Mouse (Mus musculus) heart, embryonic 11.5 days (tissue): ENCODE measurements around the gene Med18. TPM values are rescaled to one million over a fixed set of nuclear protein-coding genes. Genes with fewer than 3 reads are reported as not detected.
A peak's percentile ranks its signal among the peaks of the same experiment; 100 is the strongest.

ENCODE experiments used
- ATAC-seq: fragments of 200-750 bp; cut with Nextera tagmentation; replicated peaks from 2 replicates; pipeline ENCODE4 v1.8.0; 2017; ENCODE audit warnings: moderate library complexity; ENCODE audit not compliant: insufficient number of reproducible peaks, low FRiP score, low TSS enrichment
- H3K27ac ChIP-seq: fragments of 300-500 bp; sonication (generic); 2 replicates; pipeline ENCODE4 v1.5.1; 2014; ENCODE audit warnings: mild to moderate bottlenecking, low read depth, low read length
- H3K27me3 ChIP-seq: fragments of 300-500 bp; sonication (generic); 2 replicates; pipeline ENCODE4 v1.6.1; 2014; ENCODE audit warnings: mild to moderate bottlenecking, low read length, mixed read lengths; ENCODE audit not compliant: control insufficient read depth, insufficient read depth
- H3K36me3 ChIP-seq: fragments of 300-500 bp; sonication (generic); 2 replicates; pipeline ENCODE4 v1.6.1; 2014; ENCODE audit warnings: mild to moderate bottlenecking, low read length, moderate library complexity, mixed read lengths; ENCODE audit not compliant: control insufficient read depth, insufficient read depth
- H3K4me1 ChIP-seq: fragments of 300-500 bp; sonication (generic); 2 replicates; pipeline ENCODE4 v1.6.1; 2014; ENCODE audit warnings: low read length; ENCODE audit not compliant: control insufficient read depth, insufficient read depth
- H3K4me2 ChIP-seq: fragments of 300-500 bp; sonication (generic); 2 replicates; pipeline ENCODE4 v1.6.1; 2014; ENCODE audit warnings: mild to moderate bottlenecking, moderate library complexity
- H3K4me3 ChIP-seq: fragments of 300-500 bp; sonication (generic); 2 replicates; pipeline ENCODE4 v1.5.1; 2014; ENCODE audit warnings: low read depth, low read length
- H3K9ac ChIP-seq: fragments of 300-500 bp; sonication (generic); 2 replicates; pipeline ENCODE4 v1.6.1; 2014; ENCODE audit warnings: mild to moderate bottlenecking, low read depth, low read length, moderate library complexity
- H3K9me3 ChIP-seq: fragments of 300-500 bp; sonication (generic); replicated peaks from 2 replicates; pipeline ENCODE4 v1.6.1; 2016; ENCODE audit warnings: low read length; ENCODE audit not compliant: control insufficient read depth
- WGBS: fragments of 180-500 bp; shearing (Covaris S2); extraction: QIAGEN DNeasy Blood & Tissue Kit; methylation state at CpG from one replicate; pipeline ENCODE4 v1.1.7; 2014; ENCODE audit not compliant: insufficient replicate concordance; 5-methylcytosine and 5-hydroxymethylcytosine counted together
- polyA plus RNA-seq: library from polyadenylated mRNA; unstranded; fragments of >200 nt; fragmentation: Nextera tagmentation; extraction: Ambion mirVana; gene quantifications from 2 replicates; pipeline ENCODE4 v1.2.1, GENCODE M21; 2014

The Med18 gene
- polyA plus RNA-seq, 1 experiment from 2014 or later = 17.4 TPM

GRCm38 (mm10) chr4:132503344-132503743 is 39.6 kb upstream of the Med18 start:
- Histone ChIP-seq H3K27me3 (no peaks in the 10 kb centered on the region), H3K4me3 (no peak overlapping the region), H3K9me3 (no peaks in the 10 kb centered on the region), H3K4me2 (no peak overlapping the region), H3K9ac (no peak overlapping the region), H3K27ac (no peak overlapping the region), H3K4me1 (peaks cover 10% of the 10 kb centered on the region), H3K36me3 (peaks cover 8% of the 10 kb centered on the region; the same call in 1 of the 2 replicates)
- 72% methylated on average over 11 of the region's 11 CpGs for WGBS
- ATAC-seq = no peak

- ATAC-seq = no peak
- peaks cover 8% of the 10 kb centered on the region for H3K4me1 ChIP-seq
- 90% methylated on average over 6 of the region's 6 CpGs for WGBS
- no peak overlapping the region for H3K4me3 ChIP-seq
- H3K9me3 ChIP-seq = no peaks in the 10 kb centered on the region
- H3K27me3 ChIP-seq = no peaks in the 10 kb centered on the region
- H3K27ac ChIP-seq = no peak overlapping the region
- H3K9ac ChIP-seq = no peak overlapping the region
- H3K36me3 ChIP-seq = peaks cover 8% of the 10 kb centered on the region
- no peak overlapping the region for H3K4me2 ChIP-seq
Observed at GRCm38 (mm10) chr4:132501639-132502038, 37.9 kb upstream of the Med18 start.

- Histone ChIP-seq H3K9me3 (no peaks in the 10 kb centered on the region), H3K4me2 (no peak overlapping the region), H3K27me3 (no peaks in the 10 kb centered on the region), H3K4me1 (no peaks in the 10 kb centered on the region), H3K36me3 (peaks cover 10% of the 10 kb centered on the region), H3K4me3 (no peak overlapping the region), H3K9ac (no peak overlapping the region), H3K27ac (no peak overlapping the region)
- ATAC-seq = no peak
- 82% methylated on average over 20 of the region's 20 CpGs for WGBS
Observed at GRCm38 (mm10) chr4:132494271-132494918, 30.7 kb upstream of the Med18 start.

- H3K27me3 ChIP-seq = no peaks in the 10 kb centered on the region
- no peak overlapping the region for H3K27ac ChIP-seq
- H3K4me3 ChIP-seq = no peak overlapping the region
- WGBS = 69% methylated on average over 10 of the region's 10 CpGs
- 0 out of 2 replicates have a peak overlapping the region, but pooled peaks have one; percentile 10 for H3K9ac ChIP-seq
- H3K4me1 ChIP-seq = no peaks in the 10 kb centered on the region
- H3K9me3 ChIP-seq = no peaks in the 10 kb centered on the region
- no peak for ATAC-seq
- peaks cover 2% of the 10 kb centered on the region; the same call in 1 of the 2 replicates for H3K36me3 ChIP-seq
- no peak overlapping the region for H3K4me2 ChIP-seq
Observed at GRCm38 (mm10) chr4:132492178-132493060, 28.7 kb upstream of the Med18 start.

- peaks cover 2% of the 10 kb centered on the region; the same call in 1 of the 2 replicates for H3K36me3 ChIP-seq
- H3K4me3 ChIP-seq = no peak overlapping the region
- no peak overlapping the region for H3K9ac ChIP-seq
- H3K27ac ChIP-seq = no peak overlapping the region
- H3K4me1 ChIP-seq = no peaks in the 10 kb centered on the region
- H3K4me2 ChIP-seq = no peak overlapping the region
- WGBS = 73% methylated on average over 6 of the region's 6 CpGs
- no peaks in the 10 kb centered on the region for H3K9me3 ChIP-seq
- ATAC-seq = no peak
- no peaks in the 10 kb centered on the region for H3K27me3 ChIP-seq
Observed at GRCm38 (mm10) chr4:132491748-132492147, 28.0 kb upstream of the Med18 start.

- Histone ChIP-seq H3K4me2 (no peak overlapping the region), H3K9me3 (no peaks in the 10 kb centered on the region), H3K4me1 (no peaks in the 10 kb centered on the region), H3K4me3 (no peak overlapping the region), H3K9ac (no peak overlapping the region), H3K27me3 (no peaks in the 10 kb centered on the region), H3K36me3 (0 out of 2 replicates have a peak, but pooled peaks cover 2% of the 10 kb centered on the region), H3K27ac (no peak overlapping the region)
- WGBS = 84% methylated on average over 8 of the region's 8 CpGs
- ATAC-seq = no peak
Observed at GRCm38 (mm10) chr4:132491057-132491456, 27.3 kb upstream of the Med18 start.

- Histone ChIP-seq H3K4me1 (no peaks in the 10 kb centered on the region), H3K4me2 (no peak overlapping the region), H3K9me3 (no peaks in the 10 kb centered on the region), H3K4me3 (no peak overlapping the region), H3K9ac (no peak overlapping the region), H3K36me3 (0 out of 2 replicates have a peak, but pooled peaks cover 2% of the 10 kb centered on the region), H3K27ac (no peak overlapping the region), H3K27me3 (no peaks in the 10 kb centered on the region)
- ATAC-seq = no peak
- WGBS = 82% methylated on average over 15 of the region's 15 CpGs
Observed at GRCm38 (mm10) chr4:132490273-132491010, 26.7 kb upstream of the Med18 start.

GRCm38 (mm10) chr4:132488976-132489375 is 25.3 kb upstream of the Med18 start:
- Histone ChIP-seq H3K9me3 (no peaks in the 10 kb centered on the region), H3K4me2 (no peak overlapping the region), H3K27me3 (no peaks in the 10 kb centered on the region), H3K9ac (no peak overlapping the region), H3K27ac (no peak overlapping the region), H3K4me1 (no peaks in the 10 kb centered on the region), H3K36me3 (no peaks in the 10 kb centered on the region), H3K4me3 (no peak overlapping the region)
- WGBS = 73% methylated on average over 6 of the region's 6 CpGs
- no peak for ATAC-seq
